Mouse (Mus musculus) midbrain, embryonic 14.5 days (tissue): Measurements from ENCODE around the gene Rbm24. TPM values are rescaled to one million over a fixed set of nuclear protein-coding genes. Genes with fewer than 3 reads are reported as not detected.

Source experiments
- ATAC-seq: fragments of 200-750 bp; cut with Nextera tagmentation; 2 replicates; pipeline ENCODE4 v1.8.0; 2017; ENCODE audit warnings: moderate number of reproducible peaks, moderate library complexity; ENCODE audit not compliant: low FRiP score, low TSS enrichment
- DNase-seq: peaks from one replicate; pipeline ENCODE4 v3.0.0-alpha.2; 2015
- H3K27ac ChIP-seq: fragments of 300-500 bp; sonication (generic); replicated peaks from 2 replicates; pipeline ENCODE4 v1.5.1; 2014; ENCODE audit warnings: mild to moderate bottlenecking, low read depth, low read length, moderate library complexity
- H3K27me3 ChIP-seq: fragments of 300-500 bp; sonication (generic); 2 replicates; pipeline ENCODE4 v1.6.1; 2014; ENCODE audit warnings: low read length, control low read depth, mixed read lengths; ENCODE audit not compliant: control insufficient read depth, insufficient read depth
- H3K36me3 ChIP-seq: fragments of 300-500 bp; sonication (generic); 2 replicates; pipeline ENCODE4 v1.6.1; 2014; ENCODE audit warnings: low read length, control low read depth; ENCODE audit not compliant: control insufficient read depth, insufficient read depth
- H3K4me1 ChIP-seq: fragments of 300-500 bp; sonication (generic); 2 replicates; pipeline ENCODE4 v1.6.1; 2014; ENCODE audit warnings: mild to moderate bottlenecking, antibody characterized with exemption, low read length, control low read depth; ENCODE audit not compliant: control insufficient read depth, insufficient read depth
- H3K4me2 ChIP-seq: fragments of 300-500 bp; sonication (generic); 2 replicates; pipeline ENCODE4 v1.6.1; 2014; ENCODE audit warnings: mild to moderate bottlenecking, low read length, moderate library complexity
- H3K4me3 ChIP-seq: fragments of 300-500 bp; sonication (generic); replicated peaks from 2 replicates; pipeline ENCODE4 v1.5.1; 2014; ENCODE audit warnings: low read depth, low read length
- H3K9ac ChIP-seq: fragments of 300-500 bp; sonication (generic); replicated peaks from 2 replicates; pipeline ENCODE4 v1.6.1; 2014; ENCODE audit warnings: mild to moderate bottlenecking, low read length, moderate library complexity
- H3K9me3 ChIP-seq: fragments of 300-500 bp; sonication (generic); 2 replicates; pipeline ENCODE4 v1.6.1; 2016; ENCODE audit warnings: low read length, control low read depth, mixed read lengths; ENCODE audit not compliant: control insufficient read depth
- WGBS: fragments of 180-500 bp; shearing (Covaris S2); extraction: QIAGEN DNeasy Blood & Tissue Kit; methylation state at CpG from one replicate; pipeline ENCODE4 v1.1.7; 2014; 5-methylcytosine and 5-hydroxymethylcytosine counted together
- polyA plus RNA-seq: library from polyadenylated mRNA; unstranded; fragments of >200 nt; fragmentation: Nextera tagmentation; extraction: Ambion mirVana; gene quantifications from 2 replicates; pipeline ENCODE4 v1.2.1, GENCODE M21; 2014

Rbm24 gene
- polyA plus RNA-seq, 1 experiment from 2014 or later = 4.0 TPM

GRCm38 (mm10) chr13:46423805-46424204 is 5.6 kb downstream of the Rbm24 start:
- DNase-seq (no peak), ATAC-seq (no peak)
- Histone ChIP-seq H3K9ac (no peak overlapping the region), H3K27me3 (no peaks in the 10 kb centered on the region), H3K4me3 (no peak overlapping the region), H3K9me3 (no peaks in the 10 kb centered on the region), H3K4me2 (no peak overlapping the region), H3K36me3 (peaks cover 2% of the 10 kb centered on the region), H3K4me1 (0 out of 2 replicates have a peak, but pooled peaks cover 6% of the 10 kb centered on the region), H3K27ac (no peak overlapping the region)
- 95% methylated on average over 7 of the region's 7 CpGs for WGBS

- Histone ChIP-seq H3K9me3 (no peaks in the 10 kb centered on the region), H3K4me1 (0 out of 2 replicates have a peak, but pooled peaks cover 3% of the 10 kb centered on the region), H3K27me3 (no peaks in the 10 kb centered on the region), H3K4me2 (no peak overlapping the region), H3K36me3 (peaks cover 7% of the 10 kb centered on the region), H3K9ac (no peak overlapping the region), H3K4me3 (no peak overlapping the region), H3K27ac (no peak overlapping the region)
- DNase-seq (no peak), ATAC-seq (no peak)
- 89% methylated on average over 8 of the region's 8 CpGs for WGBS
Observed at GRCm38 (mm10) chr13:46424376-46424775, 6.1 kb downstream of the Rbm24 start.

- ATAC-seq (no peak), DNase-seq (no peak)
- Histone ChIP-seq H3K4me1 (no peaks in the 10 kb centered on the region), H3K4me3 (no peak overlapping the region), H3K27ac (no peak overlapping the region), H3K36me3 (peaks cover 11% of the 10 kb centered on the region), H3K27me3 (no peaks in the 10 kb centered on the region), H3K9me3 (no peaks in the 10 kb centered on the region), H3K4me2 (no peak overlapping the region), H3K9ac (no peak overlapping the region)
- 76% methylated on average over 6 of the region's 6 CpGs for WGBS
Observed at GRCm38 (mm10) chr13:46426651-46427269, 8.5 kb downstream of the Rbm24 start.

- H3K27ac ChIP-seq = no peak overlapping the region
- ATAC-seq = no peak
- no peaks in the 10 kb centered on the region for H3K9me3 ChIP-seq
- H3K4me3 ChIP-seq = no peak overlapping the region
- H3K4me2 ChIP-seq = no peak overlapping the region
- WGBS = 85% methylated on average over 22 of the region's 22 CpGs
- no peak for DNase-seq
- peaks cover 11% of the 10 kb centered on the region for H3K36me3 ChIP-seq
- no peak overlapping the region for H3K9ac ChIP-seq
- no peaks in the 10 kb centered on the region for H3K4me1 ChIP-seq
- H3K27me3 ChIP-seq = no peaks in the 10 kb centered on the region
Observed at GRCm38 (mm10) chr13:46428964-46429363, 10.7 kb downstream of the Rbm24 start.

GRCm38 (mm10) chr13:46429866-46430265 is 11.6 kb downstream of the Rbm24 start:
- Histone ChIP-seq H3K27ac (no peak overlapping the region), H3K9me3 (no peaks in the 10 kb centered on the region), H3K9ac (no peak overlapping the region), H3K27me3 (no peaks in the 10 kb centered on the region), H3K4me3 (no peak overlapping the region), H3K4me2 (no peak overlapping the region), H3K36me3 (peaks cover 11% of the 10 kb centered on the region), H3K4me1 (no peaks in the 10 kb centered on the region)
- no peak for ATAC-seq
- WGBS = 92% methylated on average over 11 of the region's 11 CpGs
- no peak for DNase-seq

GRCm38 (mm10) chr13:46433880-46434560 is 15.8 kb downstream of the Rbm24 start:
- Histone ChIP-seq H3K4me2 (0 out of 2 replicates have a peak overlapping the region, but pooled peaks have one; percentile 11), H3K36me3 (peaks cover 7% of the 10 kb centered on the region), H3K9ac (no peak overlapping the region), H3K4me1 (no peaks in the 10 kb centered on the region), H3K9me3 (no peaks in the 10 kb centered on the region), H3K27ac (no peak overlapping the region), H3K27me3 (no peaks in the 10 kb centered on the region), H3K4me3 (no peak overlapping the region)
- DNase-seq (peak; percentile 69), ATAC-seq (no peak)
- whole genome bisulfite sequencing = 6% methylated on average over 8 of the region's 8 CpGs

GRCm38 (mm10) chr13:46438960-46439359 is 20.7 kb downstream of the Rbm24 start:
- 87% methylated on average over 6 of the region's 6 CpGs for WGBS
- no peak overlapping the region for H3K9ac ChIP-seq

GRCm38 (mm10) chr13:46444021-46444420 is 25.8 kb downstream of the Rbm24 start:
- no peak overlapping the region for H3K4me3 ChIP-seq
- H3K9me3 ChIP-seq = no peaks in the 10 kb centered on the region
- no peak overlapping the region for H3K27ac ChIP-seq
- peaks cover 3% of the 10 kb centered on the region; the same call in 1 of the 2 replicates for H3K4me1 ChIP-seq
- 55% methylated on average over 7 of the region's 7 CpGs for WGBS
- no peak overlapping the region for H3K4me2 ChIP-seq
- peak; percentile 19 for DNase-seq
- H3K9ac ChIP-seq = no peak overlapping the region
- H3K36me3 ChIP-seq = no peaks in the 10 kb centered on the region
- H3K27me3 ChIP-seq = no peaks in the 10 kb centered on the region
- no peak for ATAC-seq

More at GRCm38 (mm10) chr13:46438960-46439359, 20.7 kb downstream of the Rbm24 start:
- no peak for DNase-seq
- no peak overlapping the region for H3K4me2 ChIP-seq
- no peak overlapping the region for H3K27ac ChIP-seq
- no peaks in the 10 kb centered on the region for H3K27me3 ChIP-seq
- H3K4me3 ChIP-seq = no peak overlapping the region
- no peaks in the 10 kb centered on the region for H3K36me3 ChIP-seq
- no peak for ATAC-seq
- peaks cover under 1% of the 10 kb centered on the region; the same call in 1 of the 2 replicates for H3K4me1 ChIP-seq
- H3K9me3 ChIP-seq = no peaks in the 10 kb centered on the region

- DNase-seq (no peak), ATAC-seq (no peak)
- H3K27ac ChIP-seq = no peak overlapping the region
- no peaks in the 10 kb centered on the region for H3K9me3 ChIP-seq
- H3K4me2 ChIP-seq = no peak overlapping the region
- H3K9ac ChIP-seq = no peak overlapping the region
- no peaks in the 10 kb centered on the region for H3K36me3 ChIP-seq
- no peak overlapping the region for H3K4me3 ChIP-seq
- 85% methylated on average over 6 of the region's 6 CpGs for WGBS
- H3K27me3 ChIP-seq = no peaks in the 10 kb centered on the region
- peaks cover 3% of the 10 kb centered on the region; the same call in 1 of the 2 replicates for H3K4me1 ChIP-seq
Observed at GRCm38 (mm10) chr13:46446062-46446461, 27.8 kb downstream of the Rbm24 start.
